Mouse (Mus musculus) stomach, embryonic 16.5 days (tissue): ENCODE measurements around the gene Fmn2. TPM values are rescaled to one million over a fixed set of nuclear protein-coding genes. Genes with fewer than 3 reads are reported as not detected.

ENCODE experiments used
- ATAC-seq: fragments of 200-750 bp; cut with Nextera tagmentation; 2 replicates; pipeline ENCODE4 v1.8.0; 2017; ENCODE audit warnings: moderate number of reproducible peaks, moderate TSS enrichment; ENCODE audit not compliant: insufficient read depth, low FRiP score
- H3K27ac ChIP-seq: fragments of 300-500 bp; sonication (generic); 2 replicates; pipeline ENCODE4 v1.5.1; 2014; ENCODE audit warnings: low read length
- H3K27me3 ChIP-seq: fragments of 300-500 bp; sonication (generic); 2 replicates; pipeline ENCODE4 v1.6.1; 2014; ENCODE audit warnings: low read length, control low read depth, mixed read lengths; ENCODE audit not compliant: control insufficient read depth, insufficient read depth
- H3K36me3 ChIP-seq: fragments of 300-500 bp; sonication (generic); 2 replicates; pipeline ENCODE4 v1.6.1; 2014; ENCODE audit warnings: low read length; ENCODE audit not compliant: control insufficient read depth, insufficient read depth
- H3K4me1 ChIP-seq: fragments of 300-500 bp; sonication (generic); 2 replicates; pipeline ENCODE4 v1.6.1; 2014; ENCODE audit warnings: low read length, control low read depth, mixed read lengths; ENCODE audit not compliant: control insufficient read depth, insufficient read depth
- H3K4me2 ChIP-seq: fragments of 300-500 bp; sonication (generic); 2 replicates; pipeline ENCODE4 v1.6.1; 2014; ENCODE audit warnings: low read depth, low read length, mixed read lengths
- H3K4me3 ChIP-seq: fragments of 300-500 bp; sonication (generic); replicated peaks from 2 replicates; pipeline ENCODE4 v1.5.1; 2014; ENCODE audit warnings: mild to moderate bottlenecking, low read length
- H3K9ac ChIP-seq: fragments of 300-500 bp; sonication (generic); 2 replicates; pipeline ENCODE4 v1.6.1; 2014; ENCODE audit warnings: low read length
- H3K9me3 ChIP-seq: fragments of 300-500 bp; sonication (generic); replicated peaks from 2 replicates; pipeline ENCODE4 v1.6.1; 2016; ENCODE audit warnings: low read length, control low read depth; ENCODE audit not compliant: control insufficient read depth
- WGBS: fragments of 180-500 bp; shearing (Covaris S2); extraction: QIAGEN DNeasy Blood & Tissue Kit; methylation state at CpG from one replicate; pipeline ENCODE4 v1.1.7; 2014; 5-methylcytosine and 5-hydroxymethylcytosine counted together
- polyA plus RNA-seq: library from polyadenylated mRNA; unstranded; fragments of >200 nt; fragmentation: Nextera tagmentation; extraction: Ambion mirVana; gene quantifications from 2 replicates; pipeline ENCODE4 v1.2.1, GENCODE M21; 2015

Fmn2 gene
- polyA plus RNA-seq, 1 experiment from 2014 or later = 0.89 TPM

GRCm38 (mm10) chr1:174502846-174503745 is 1.5 kb downstream of the Fmn2 start:
- peaks cover 11% of the 10 kb centered on the region for H3K4me1 ChIP-seq
- 1% methylated on average over 53 of the region's 53 CpGs for WGBS
- H3K36me3 ChIP-seq = no peaks in the 10 kb centered on the region
- peak overlapping the region; percentile 59 for H3K4me3 ChIP-seq
- H3K27me3 ChIP-seq = no peaks in the 10 kb centered on the region; the same call in 1 of the 2 replicates
- peak overlapping the region; percentile 99 for H3K4me2 ChIP-seq
- ATAC-seq = peak; percentile 71
- H3K9me3 ChIP-seq = no peaks in the 10 kb centered on the region
- no peak overlapping the region for H3K27ac ChIP-seq
- H3K9ac ChIP-seq = peak overlapping the region; percentile 71

GRCm38 (mm10) chr1:174508571-174509110 is 7.0 kb downstream of the Fmn2 start:
- Histone ChIP-seq H3K4me2 (no peak overlapping the region), H3K4me1 (no peaks in the 10 kb centered on the region), H3K9ac (no peak overlapping the region), H3K27ac (no peak overlapping the region), H3K36me3 (no peaks in the 10 kb centered on the region), H3K4me3 (no peak overlapping the region), H3K27me3 (no peaks in the 10 kb centered on the region), H3K9me3 (no peaks in the 10 kb centered on the region)
- ATAC-seq = no peak
- 57% methylated on average over 13 of the region's 13 CpGs for WGBS

- no peaks in the 10 kb centered on the region for H3K36me3 ChIP-seq
- H3K9ac ChIP-seq = no peak overlapping the region
- ATAC-seq = no peak
- no peaks in the 10 kb centered on the region for H3K9me3 ChIP-seq
- H3K27me3 ChIP-seq = no peaks in the 10 kb centered on the region
- H3K4me1 ChIP-seq = no peaks in the 10 kb centered on the region
- 72% methylated on average over 7 of the region's 7 CpGs for WGBS
- H3K4me3 ChIP-seq = no peak overlapping the region
- H3K27ac ChIP-seq = no peak overlapping the region
- H3K4me2 ChIP-seq = no peak overlapping the region
These were observed 11.8 kb downstream of the Fmn2 start for GRCm38 (mm10) chr1:174513419-174513818.

- Histone ChIP-seq H3K27me3 (no peaks in the 10 kb centered on the region), H3K9ac (no peak overlapping the region), H3K4me3 (no peak overlapping the region), H3K27ac (no peak overlapping the region), H3K9me3 (no peaks in the 10 kb centered on the region), H3K4me1 (no peaks in the 10 kb centered on the region), H3K36me3 (no peaks in the 10 kb centered on the region), H3K4me2 (no peak overlapping the region)
- ATAC-seq = no peak
- 78% methylated on average over 5 of the region's 5 CpGs for WGBS
These were observed 20.5 kb downstream of the Fmn2 start for GRCm38 (mm10) chr1:174521976-174522770.

GRCm38 (mm10) chr1:174522809-174523511 is 21.3 kb downstream of the Fmn2 start:
- H3K36me3 ChIP-seq = no peaks in the 10 kb centered on the region
- no peak overlapping the region for H3K27ac ChIP-seq
- 52% methylated on average over 4 of the region's 4 CpGs for WGBS
- H3K9ac ChIP-seq = no peak overlapping the region
- ATAC-seq = no peak
- H3K4me1 ChIP-seq = no peaks in the 10 kb centered on the region
- H3K4me3 ChIP-seq = no peak overlapping the region
- H3K27me3 ChIP-seq = no peaks in the 10 kb centered on the region
- H3K9me3 ChIP-seq = no peaks in the 10 kb centered on the region
- H3K4me2 ChIP-seq = no peak overlapping the region

GRCm38 (mm10) chr1:174523512-174523828 is 21.8 kb downstream of the Fmn2 start:
- Histone ChIP-seq H3K9me3 (no peaks in the 10 kb centered on the region), H3K36me3 (no peaks in the 10 kb centered on the region), H3K4me3 (no peak overlapping the region), H3K27me3 (no peaks in the 10 kb centered on the region), H3K27ac (no peak overlapping the region), H3K4me1 (no peaks in the 10 kb centered on the region), H3K4me2 (no peak overlapping the region), H3K9ac (no peak overlapping the region)
- 33% methylated on average over 1 of the region's 1 CpGs for WGBS
- ATAC-seq = no peak

- ATAC-seq = no peak
- H3K36me3 ChIP-seq = no peaks in the 10 kb centered on the region
- H3K9me3 ChIP-seq = no peaks in the 10 kb centered on the region
- H3K4me3 ChIP-seq = no peak overlapping the region
- no peak overlapping the region for H3K9ac ChIP-seq
- H3K27me3 ChIP-seq = no peaks in the 10 kb centered on the region
- no peak overlapping the region for H3K4me2 ChIP-seq
- H3K4me1 ChIP-seq = no peaks in the 10 kb centered on the region
- no peak overlapping the region for H3K27ac ChIP-seq
- 53% methylated on average over 11 of the region's 11 CpGs for WGBS
These were observed 35.3 kb downstream of the Fmn2 start for GRCm38 (mm10) chr1:174536742-174537453.

- H3K9me3 ChIP-seq = no peaks in the 10 kb centered on the region
- no peaks in the 10 kb centered on the region for H3K27me3 ChIP-seq
- ATAC-seq = no peak
- H3K9ac ChIP-seq = no peak overlapping the region
- H3K36me3 ChIP-seq = no peaks in the 10 kb centered on the region
- no peak overlapping the region for H3K4me2 ChIP-seq
- no peaks in the 10 kb centered on the region for H3K4me1 ChIP-seq
- WGBS = 74% methylated on average over 3 of the region's 3 CpGs
- no peak overlapping the region for H3K27ac ChIP-seq
- no peak overlapping the region for H3K4me3 ChIP-seq
These were observed 35.9 kb downstream of the Fmn2 start for GRCm38 (mm10) chr1:174537491-174537890.
